Mouse (Mus musculus): ENCODE measurements around the gene Ilf3. TPM values are rescaled to one million over a fixed set of nuclear protein-coding genes. Genes with fewer than 3 reads are reported as not detected.

Gene Ilf3
- polyA plus RNA-seq, 1 experiment from 2014 or later: 235 TPM

DNA sequence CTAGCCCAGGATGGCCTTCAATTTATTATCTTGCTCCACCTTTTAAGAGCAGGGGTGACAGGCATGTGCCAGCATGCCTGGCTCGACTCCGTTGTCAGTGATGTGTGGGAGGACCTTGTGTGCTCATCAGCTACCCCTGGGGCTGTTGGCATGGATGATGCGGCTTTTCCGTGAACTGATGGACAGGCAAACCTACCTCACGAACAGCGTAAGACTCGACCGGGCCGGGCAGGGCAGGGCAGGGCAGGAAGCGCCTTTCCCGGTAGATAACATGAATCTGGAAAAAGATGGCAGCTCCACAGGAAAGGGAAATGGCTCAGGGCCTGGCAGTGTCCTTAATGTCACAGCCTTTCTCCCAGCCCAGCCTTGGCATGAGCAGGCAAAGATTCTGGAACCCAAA is 43.4 kb upstream of the Ilf3 start:
- Histone ChIP-seq H3K9ac (ENCODE audit: low read depth, low read length) (no peak overlapping the region), H3K4me3 (ENCODE audit: low read length) (no peak overlapping the region), H3K27ac (ENCODE audit: low read depth, low read length) (no peak overlapping the region), H3K4me2 (replicated peaks; ENCODE audit: low read depth, low read length) (no peak overlapping the region), H3K27me3 (ENCODE audit: control insufficient read depth, insufficient read depth, low read length) (no peaks in the 10 kb centered on the region), H3K9me3 (ENCODE audit: control insufficient read depth, low read length) (no peaks in the 10 kb centered on the region), H3K36me3 (ENCODE audit: control insufficient read depth, insufficient read depth, low read length) (no peaks in the 10 kb centered on the region), H3K4me1 (ENCODE audit: control insufficient read depth, insufficient read depth, low read length) (peaks cover 9% of the 10 kb centered on the region)
- ATAC-seq (ENCODE audit: low FRiP score, low TSS enrichment): no peak
- 88% methylated on average over 11 of the region's 11 CpGs for WGBS

DNA sequence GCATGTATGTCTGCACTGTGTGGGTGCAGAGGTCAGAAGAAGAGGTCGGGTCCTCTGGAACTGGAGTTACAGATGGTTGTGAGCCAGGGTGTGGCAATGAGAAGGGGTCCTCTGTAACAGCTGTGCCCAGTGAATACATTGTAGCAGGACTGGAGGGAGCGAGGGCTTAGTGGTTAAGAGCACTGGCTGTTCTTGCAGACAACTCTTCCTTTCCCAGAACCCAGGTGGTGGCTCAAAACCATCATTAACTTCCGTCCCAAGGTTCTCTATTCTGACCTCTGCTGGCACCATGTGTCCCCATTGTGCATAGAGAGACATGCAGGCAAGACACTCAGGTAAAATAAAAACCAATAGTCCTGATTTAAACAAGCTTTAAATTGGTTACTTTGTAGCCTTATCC is 40.1 kb upstream of the Ilf3 start:
- WGBS: 81% methylated on average over 3 of the region's 3 CpGs
- Histone ChIP-seq H3K4me1 (ENCODE audit: control insufficient read depth, insufficient read depth, low read length) (peaks cover 3% of the 10 kb centered on the region), H3K36me3 (ENCODE audit: control insufficient read depth, insufficient read depth, low read length) (no peaks in the 10 kb centered on the region), H3K27ac (ENCODE audit: low read depth, low read length) (no peak overlapping the region), H3K9me3 (ENCODE audit: control insufficient read depth, low read length) (no peaks in the 10 kb centered on the region), H3K4me2 (replicated peaks; ENCODE audit: low read depth, low read length) (no peak overlapping the region), H3K9ac (ENCODE audit: low read depth, low read length) (no peak overlapping the region), H3K27me3 (ENCODE audit: control insufficient read depth, insufficient read depth, low read length) (no peaks in the 10 kb centered on the region), H3K4me3 (ENCODE audit: low read length) (no peak overlapping the region)
- no peak for ATAC-seq (ENCODE audit: low FRiP score, low TSS enrichment)

DNA sequence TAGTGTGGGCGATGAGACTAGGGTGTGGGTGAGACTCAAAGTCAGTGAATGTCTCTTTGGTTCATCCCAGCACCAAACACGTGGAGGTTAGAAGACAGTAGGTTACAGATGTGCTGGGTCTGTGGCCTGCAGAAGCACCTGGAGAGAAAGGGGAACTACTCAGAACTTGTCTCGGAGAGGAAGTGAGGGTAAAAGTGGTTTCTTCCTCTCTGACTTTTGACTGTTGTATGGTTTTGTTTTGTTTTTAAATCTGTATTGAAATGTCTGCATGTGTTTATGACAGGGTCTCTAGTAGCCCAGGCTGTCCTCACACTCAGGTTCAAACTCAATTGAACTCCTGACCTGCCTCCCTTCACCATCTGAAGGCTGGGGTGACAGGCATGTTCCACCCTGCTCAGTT is 39.6 kb upstream of the Ilf3 start:
- Histone ChIP-seq H3K27me3 (ENCODE audit: control insufficient read depth, insufficient read depth, low read length) (no peaks in the 10 kb centered on the region), H3K27ac (ENCODE audit: low read depth, low read length) (no peak overlapping the region)
- WGBS: 77% methylated on average over 3 of the region's 3 CpGs

DNA sequence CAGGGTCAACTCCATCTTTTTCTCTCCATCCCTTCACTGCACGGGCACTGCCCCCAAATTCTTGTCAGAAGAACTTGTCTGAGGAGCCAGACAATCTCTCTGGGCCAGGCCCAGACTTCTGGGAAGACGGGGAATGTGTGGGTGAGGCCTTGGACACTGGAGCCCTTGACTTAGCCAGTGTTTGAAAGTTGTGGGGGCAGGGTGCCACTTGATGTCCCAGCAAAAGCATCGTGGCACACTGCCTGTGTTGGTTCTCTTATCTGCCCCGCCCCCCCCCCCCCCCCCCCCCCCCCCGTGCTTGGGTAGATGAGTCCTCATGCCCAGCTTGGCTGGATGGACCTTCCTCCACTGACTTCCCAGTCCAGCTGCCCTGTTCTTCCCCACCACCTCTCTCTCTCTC is 38.6 kb upstream of the Ilf3 start:
- ATAC-seq (ENCODE audit: low FRiP score, low TSS enrichment): no peak
- WGBS: 78% methylated on average over 3 of the region's 5 CpGs
- H3K9ac ChIP-seq (ENCODE audit: low read depth, low read length): no peak overlapping the region
- no peaks in the 10 kb centered on the region for H3K36me3 ChIP-seq (ENCODE audit: control insufficient read depth, insufficient read depth, low read length)
- H3K4me3 ChIP-seq (ENCODE audit: low read length): no peak overlapping the region
- H3K4me2 ChIP-seq (replicated peaks; ENCODE audit: low read depth, low read length): no peak overlapping the region
- no peaks in the 10 kb centered on the region for H3K27me3 ChIP-seq (ENCODE audit: control insufficient read depth, insufficient read depth, low read length)
- no peaks in the 10 kb centered on the region for H3K9me3 ChIP-seq (ENCODE audit: control insufficient read depth, low read length)
- no peak overlapping the region for H3K27ac ChIP-seq (ENCODE audit: low read depth, low read length)
- peaks cover 11% of the 10 kb centered on the region for H3K4me1 ChIP-seq (ENCODE audit: control insufficient read depth, insufficient read depth, low read length)

More for the DNA sequence above, 39.6 kb upstream of the Ilf3 start:
- no peak overlapping the region for H3K4me3 ChIP-seq (ENCODE audit: low read length)
- peaks cover 8% of the 10 kb centered on the region for H3K4me1 ChIP-seq (ENCODE audit: control insufficient read depth, insufficient read depth, low read length)
- no peak overlapping the region for H3K4me2 ChIP-seq (replicated peaks; ENCODE audit: low read depth, low read length)
- no peaks in the 10 kb centered on the region for H3K9me3 ChIP-seq (ENCODE audit: control insufficient read depth, low read length)
- no peak for ATAC-seq (ENCODE audit: low FRiP score, low TSS enrichment)
- H3K36me3 ChIP-seq (ENCODE audit: control insufficient read depth, insufficient read depth, low read length): no peaks in the 10 kb centered on the region
- H3K9ac ChIP-seq (ENCODE audit: low read depth, low read length): no peak overlapping the region

DNA sequence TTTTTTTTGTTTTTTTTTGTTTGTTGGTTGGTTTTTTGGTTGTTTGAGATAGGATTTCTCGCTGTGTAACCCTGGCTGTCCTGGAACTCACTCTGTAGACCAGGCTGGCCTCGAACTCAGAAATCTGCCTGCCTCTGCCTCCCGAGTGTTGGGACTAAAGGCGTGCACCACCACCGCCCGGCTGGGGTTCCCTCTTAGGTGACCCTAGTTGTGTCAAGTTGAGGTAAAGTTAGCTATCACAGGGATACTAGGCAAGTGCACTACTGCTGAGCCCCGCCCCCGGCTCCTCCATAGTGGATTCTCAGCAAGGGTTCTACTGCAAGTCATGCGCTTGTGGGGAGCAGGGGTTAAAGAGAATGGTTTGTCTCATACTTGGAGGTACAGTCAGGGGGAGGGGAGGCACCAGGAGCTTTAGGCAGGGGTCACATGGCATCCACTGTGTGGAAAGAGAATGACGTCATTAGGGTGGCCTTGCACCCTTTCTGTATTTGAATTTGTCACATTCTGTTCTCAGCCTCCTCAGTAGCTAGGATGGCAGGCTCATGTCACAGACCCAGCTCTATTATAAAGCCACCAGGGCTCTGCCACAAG is 37.9 kb upstream of the Ilf3 start:
- Histone ChIP-seq H3K9ac (ENCODE audit: low read depth, low read length) (no peak overlapping the region), H3K4me1 (ENCODE audit: control insufficient read depth, insufficient read depth, low read length) (peaks cover 11% of the 10 kb centered on the region), H3K4me3 (ENCODE audit: low read length) (no peak overlapping the region), H3K4me2 (replicated peaks; ENCODE audit: low read depth, low read length) (no peak overlapping the region), H3K27ac (ENCODE audit: low read depth, low read length) (no peak overlapping the region), H3K36me3 (ENCODE audit: control insufficient read depth, insufficient read depth, low read length) (no peaks in the 10 kb centered on the region), H3K9me3 (ENCODE audit: control insufficient read depth, low read length) (no peaks in the 10 kb centered on the region), H3K27me3 (ENCODE audit: control insufficient read depth, insufficient read depth, low read length) (no peaks in the 10 kb centered on the region)
- ATAC-seq (ENCODE audit: low FRiP score, low TSS enrichment): no peak
- WGBS: 90% methylated on average over 10 of the region's 10 CpGs

DNA sequence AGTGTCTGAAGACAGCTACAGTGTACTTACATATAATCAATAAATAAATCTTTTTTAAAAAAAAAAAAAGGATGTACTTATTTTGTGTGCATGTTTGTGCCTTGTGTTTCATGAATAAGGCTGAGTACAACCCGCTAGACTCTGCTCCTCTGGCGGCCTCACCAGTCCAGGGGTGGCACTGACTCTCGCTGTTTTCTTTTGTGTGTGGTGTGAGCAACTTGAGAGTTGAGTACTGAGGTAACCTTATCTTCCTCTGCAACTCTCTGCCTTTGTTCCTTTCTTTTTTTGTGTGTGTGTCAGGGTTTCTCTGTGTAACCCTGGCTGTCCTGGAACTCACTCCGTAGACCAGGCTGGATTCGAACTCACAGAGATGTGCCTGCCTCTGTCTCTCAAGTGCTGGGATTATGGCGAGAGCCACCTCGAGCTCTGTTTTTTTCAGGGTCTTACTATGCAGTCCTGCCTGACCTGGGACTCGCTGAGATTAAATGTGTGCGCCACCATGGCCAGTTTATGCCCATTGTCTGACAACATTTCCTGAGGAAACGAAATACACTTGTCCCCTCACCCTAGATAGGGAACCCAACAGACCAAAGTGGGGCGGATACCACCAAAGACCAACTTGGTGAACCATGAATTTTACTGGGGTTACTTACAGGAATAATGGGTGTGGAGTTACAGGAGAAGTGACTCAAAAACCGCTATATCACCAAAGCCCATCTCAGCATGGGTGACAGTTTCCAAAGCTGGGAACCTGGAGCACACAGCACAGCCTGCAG is 36.1 kb upstream of the Ilf3 start:
- Histone ChIP-seq H3K9me3 (ENCODE audit: control insufficient read depth, low read length) (no peaks in the 10 kb centered on the region), H3K4me3 (ENCODE audit: low read length) (no peak overlapping the region), H3K9ac (ENCODE audit: low read depth, low read length) (no peak overlapping the region), H3K4me1 (ENCODE audit: control insufficient read depth, insufficient read depth, low read length) (peaks cover 11% of the 10 kb centered on the region), H3K36me3 (ENCODE audit: control insufficient read depth, insufficient read depth, low read length) (no peaks in the 10 kb centered on the region), H3K4me2 (replicated peaks; ENCODE audit: low read depth, low read length) (no peak overlapping the region), H3K27ac (ENCODE audit: low read depth, low read length) (no peak overlapping the region), H3K27me3 (ENCODE audit: control insufficient read depth, insufficient read depth, low read length) (no peaks in the 10 kb centered on the region)
- ATAC-seq (ENCODE audit: low FRiP score, low TSS enrichment): no peak
- WGBS: 78% methylated on average over 12 of the region's 12 CpGs

DNA sequence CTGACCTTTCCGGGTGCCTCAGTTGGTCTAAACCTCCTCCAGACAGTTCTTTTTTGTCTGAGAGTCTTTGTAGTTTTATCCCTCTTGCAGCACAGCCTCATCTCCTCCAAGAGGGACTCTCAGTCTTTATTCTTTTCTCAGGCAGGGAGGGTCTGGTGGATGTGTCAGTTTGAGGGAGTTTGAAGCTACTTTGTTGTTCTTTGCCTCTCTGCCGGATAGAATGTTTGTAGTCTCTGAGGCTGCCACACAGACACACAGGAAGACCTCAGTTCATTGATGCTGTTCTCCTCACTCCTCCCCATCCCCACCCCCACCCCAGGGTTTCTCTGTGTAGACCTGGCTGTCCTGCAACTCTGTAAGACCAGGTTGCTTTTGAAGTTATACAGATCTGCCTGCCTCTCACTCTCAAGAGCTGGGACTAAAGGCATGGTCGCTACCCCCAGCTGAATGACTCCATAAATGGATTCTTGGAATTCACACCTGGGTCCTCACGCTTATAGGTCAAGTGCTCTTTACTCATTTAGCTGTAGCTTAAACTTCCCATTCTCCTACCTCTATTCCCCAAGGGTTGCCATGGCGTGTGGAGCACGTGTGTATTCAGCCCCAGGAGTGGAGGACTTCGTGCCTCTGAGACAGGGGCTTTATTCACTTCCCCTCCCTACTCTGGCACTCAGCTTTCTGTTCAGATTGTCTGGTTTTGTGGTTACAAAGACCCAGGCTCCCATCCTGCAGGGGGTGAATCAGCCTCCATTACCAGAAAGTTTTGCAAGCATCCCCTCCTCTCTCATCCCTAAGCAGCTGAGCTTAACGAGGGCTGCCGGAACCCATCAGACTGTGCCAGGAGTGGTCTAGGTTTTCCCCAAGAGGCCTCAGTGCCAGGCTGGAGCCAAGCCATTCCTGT is 35.3 kb upstream of the Ilf3 start:
- no peaks in the 10 kb centered on the region for H3K36me3 ChIP-seq (ENCODE audit: control insufficient read depth, insufficient read depth, low read length)
- 0 out of 2 replicates have a peak overlapping the region, but pooled peaks have one; percentile 18 for H3K9ac ChIP-seq (ENCODE audit: low read depth, low read length)
- ATAC-seq (ENCODE audit: low FRiP score, low TSS enrichment): no peak
- no peak overlapping the region for H3K4me2 ChIP-seq (replicated peaks; ENCODE audit: low read depth, low read length)
- H3K4me1 ChIP-seq (ENCODE audit: control insufficient read depth, insufficient read depth, low read length): peaks cover 14% of the 10 kb centered on the region
- H3K27ac ChIP-seq (ENCODE audit: low read depth, low read length): peak overlapping the region; percentile 2; the same call in 1 of the 2 replicates
- no peaks in the 10 kb centered on the region for H3K9me3 ChIP-seq (ENCODE audit: control insufficient read depth, low read length)
- H3K4me3 ChIP-seq (ENCODE audit: low read length): no peak overlapping the region
- no peaks in the 10 kb centered on the region for H3K27me3 ChIP-seq (ENCODE audit: control insufficient read depth, insufficient read depth, low read length)
- 43% methylated on average over 9 of the region's 9 CpGs for WGBS

DNA sequence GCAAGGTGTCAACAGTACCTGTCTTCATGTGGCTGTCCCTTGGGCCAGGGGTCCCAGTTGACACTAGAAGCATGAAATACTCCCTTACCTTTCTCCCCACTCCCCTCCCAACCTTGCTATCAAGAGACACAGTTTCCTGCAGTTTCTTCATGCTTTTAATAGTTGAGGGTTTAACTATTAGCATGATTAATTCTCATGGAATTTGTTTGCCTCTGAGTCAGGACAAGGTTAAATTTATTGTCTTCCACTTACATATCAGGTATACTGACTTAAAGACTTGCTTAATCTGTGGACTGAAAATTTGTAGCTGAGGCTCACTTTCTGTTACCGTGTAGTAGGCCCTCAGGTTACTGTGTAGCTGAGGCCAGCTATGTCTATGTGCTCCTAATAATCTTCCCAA is 34.1 kb upstream of the Ilf3 start:
- H3K27ac ChIP-seq (ENCODE audit: low read depth, low read length): no peak overlapping the region
- peaks cover 21% of the 10 kb centered on the region for H3K4me1 ChIP-seq (ENCODE audit: control insufficient read depth, insufficient read depth, low read length)
- 66% methylated on average over 1 of the region's 1 CpGs for WGBS

DNA sequence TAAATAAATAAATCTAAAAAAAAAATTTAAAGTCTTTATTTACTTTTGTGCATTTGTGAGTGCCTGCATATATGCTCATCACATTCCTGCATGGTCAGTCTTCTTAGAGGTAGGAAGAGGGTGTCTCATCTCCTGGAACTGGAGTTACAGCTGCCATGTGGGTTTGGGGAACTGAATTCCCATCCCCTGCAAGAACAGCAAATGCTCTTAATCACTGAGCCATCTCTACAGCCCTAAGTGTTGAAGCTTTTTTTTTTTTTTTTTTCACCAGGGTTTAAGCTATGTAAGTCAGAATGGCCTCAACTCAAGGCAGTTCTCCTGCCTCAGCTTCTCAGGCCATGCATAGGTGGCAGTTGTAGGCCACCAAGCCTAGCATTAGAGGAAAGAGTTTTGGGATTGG is 32.9 kb upstream of the Ilf3 start:
- ATAC-seq (ENCODE audit: low FRiP score, low TSS enrichment): no peak
- no peaks in the 10 kb centered on the region for H3K27me3 ChIP-seq (ENCODE audit: control insufficient read depth, insufficient read depth, low read length)
- H3K9ac ChIP-seq (ENCODE audit: low read depth, low read length): no peak overlapping the region
- H3K27ac ChIP-seq (ENCODE audit: low read depth, low read length): no peak overlapping the region
- H3K4me3 ChIP-seq (ENCODE audit: low read length): no peak overlapping the region
- H3K9me3 ChIP-seq (ENCODE audit: control insufficient read depth, low read length): no peaks in the 10 kb centered on the region
- H3K4me1 ChIP-seq (ENCODE audit: control insufficient read depth, insufficient read depth, low read length): peaks cover 21% of the 10 kb centered on the region
- no peak overlapping the region for H3K4me2 ChIP-seq (replicated peaks; ENCODE audit: low read depth, low read length)
- no peaks in the 10 kb centered on the region for H3K36me3 ChIP-seq (ENCODE audit: control insufficient read depth, insufficient read depth, low read length)

More for the DNA sequence above, 34.1 kb upstream of the Ilf3 start:
- no peak overlapping the region for H3K4me2 ChIP-seq (replicated peaks; ENCODE audit: low read depth, low read length)
- no peaks in the 10 kb centered on the region for H3K9me3 ChIP-seq (ENCODE audit: control insufficient read depth, low read length)
- H3K9ac ChIP-seq (ENCODE audit: low read depth, low read length): no peak overlapping the region
- H3K4me3 ChIP-seq (ENCODE audit: low read length): no peak overlapping the region
- H3K36me3 ChIP-seq (ENCODE audit: control insufficient read depth, insufficient read depth, low read length): no peaks in the 10 kb centered on the region
- no peak for ATAC-seq (ENCODE audit: low FRiP score, low TSS enrichment)
- no peaks in the 10 kb centered on the region for H3K27me3 ChIP-seq (ENCODE audit: control insufficient read depth, insufficient read depth, low read length)
